Mouse (Mus musculus): Measurements from ENCODE around the gene Ddb2. TPM values are rescaled to one million over a fixed set of nuclear protein-coding genes. Genes with fewer than 3 reads are reported as not detected.

The Ddb2 gene
- polyA plus RNA-seq, 1 experiment: 2.0 TPM

DNA sequence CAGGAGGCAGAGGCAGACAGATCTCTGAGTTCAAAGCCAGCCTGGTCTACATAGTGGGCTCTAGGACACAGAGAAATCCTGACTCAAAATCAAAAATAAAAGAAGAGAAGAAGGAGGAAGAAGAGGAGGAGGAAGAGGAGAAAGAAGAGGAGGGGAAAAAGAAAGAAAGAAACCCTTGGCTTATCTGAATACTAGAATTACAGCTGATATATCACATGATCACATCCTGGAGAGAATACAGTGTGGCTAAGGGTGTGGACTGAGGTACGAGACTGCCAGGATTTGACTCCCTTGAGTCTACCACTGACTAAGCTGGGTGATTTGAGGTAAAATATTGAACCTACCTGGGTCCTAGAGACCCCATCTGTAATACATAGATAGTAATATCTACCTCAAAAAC is 50.6 kb downstream of the Ddb2 start:
- TF ChIP-seq TCF12 (IDR thresholded peaks at IDR 0.05; ENCODE audit: insufficient read depth, poor library complexity, severe bottlenecking): no peak
- TF ChIP-seq POLR2A (IDR thresholded peaks at IDR 0.05; ENCODE audit: insufficient read length, low read depth): no peak
- no peak for TF ChIP-seq USF1 (IDR thresholded peaks at IDR 0.05; ENCODE audit: low read depth)
- TF ChIP-seq TCF3 (IDR thresholded peaks at IDR 0.05; ENCODE audit: insufficient read length, low read depth): no peak
- no peak for TF ChIP-seq MYOG (IDR thresholded peaks at IDR 0.05; ENCODE audit: control insufficient read depth in 1 of 3, insufficient read depth in 1 of 3, insufficient read length in 2 of 3, low read depth in 2 of 3)
- TF ChIP-seq SRF (IDR thresholded peaks at IDR 0.05; ENCODE audit: control insufficient read depth, insufficient read length, low read depth): no peak
- Histone ChIP-seq H3K36me3 (ENCODE audit: control insufficient read depth, insufficient read depth) (no peaks in the 10 kb centered on the region), H3K27me3 (ENCODE audit: control insufficient read depth, insufficient read depth, insufficient read length) (no peaks in the 10 kb centered on the region), H3K4me3 (no peak overlapping the region), H3ac (ENCODE audit: control insufficient read depth, insufficient read length) (no peak overlapping the region), H3K79me2 (ENCODE audit: control insufficient read depth, insufficient read depth) (peaks cover 6% of the 10 kb centered on the region), H3K4me2 (ENCODE audit: low read depth) (no peak overlapping the region)

GRCm38 (mm10) chr2:91183711-91184405 is 52.9 kb downstream of the Ddb2 start, which contains the start of gene Madd:
Gene Madd, minus strand, starts transcription at chr2:91183837.
- no peaks in the 10 kb centered on the region for H3K27me3 ChIP-seq (ENCODE audit: control insufficient read depth, insufficient read depth, insufficient read length)
- TF ChIP-seq MAX (IDR thresholded peaks at IDR 0.05; ENCODE audit: low read depth) (no peak), MYOG (IDR thresholded peaks at IDR 0.05; ENCODE audit: control insufficient read depth in 1 of 3, insufficient read depth in 1 of 3, insufficient read length in 2 of 3, low read depth in 2 of 3) (no peak), TCF3 (IDR thresholded peaks at IDR 0.05; ENCODE audit: insufficient read length, low read depth) (no peak), TCF12 (IDR thresholded peaks at IDR 0.05; ENCODE audit: insufficient read depth, poor library complexity, severe bottlenecking) (no peak), SRF (IDR thresholded peaks at IDR 0.05; ENCODE audit: control insufficient read depth, insufficient read length, low read depth) (no peak), POLR2AphosphoS2 (IDR thresholded peaks at IDR 0.05; ENCODE audit: insufficient read length, low read depth) (no peak), POLR2A (IDR thresholded peaks at IDR 0.05; ENCODE audit: insufficient read length, low read depth) (no peak), REST (IDR thresholded peaks at IDR 0.05; ENCODE audit: insufficient read depth, insufficient read length) (no peak), MYOD1 (IDR thresholded peaks at IDR 0.05; ENCODE audit: control insufficient read depth in 1 of 3, insufficient read length in 2 of 3, low read depth in 2 of 3) (no peak), USF1 (IDR thresholded peaks at IDR 0.05; ENCODE audit: low read depth) (no peak)
- peaks cover 6% of the 10 kb centered on the region for H3K79me2 ChIP-seq (ENCODE audit: control insufficient read depth, insufficient read depth)
- no peaks in the 10 kb centered on the region for H3K36me3 ChIP-seq (ENCODE audit: control insufficient read depth, insufficient read depth)
- H3K4me3 ChIP-seq: peak within 1 kb of the TSS; percentile 42
- H3ac ChIP-seq (ENCODE audit: control insufficient read depth, insufficient read length): peak within 1 kb of the TSS; percentile 28
- H3K4me2 ChIP-seq (ENCODE audit: low read depth): peak within 1 kb of the TSS; percentile 95

- Histone ChIP-seq H3K36me3 (ENCODE audit: control insufficient read depth, insufficient read depth) (no peaks in the 10 kb centered on the region), H3K4me3 (peak overlapping the region; percentile 42), H3K27me3 (ENCODE audit: control insufficient read depth, insufficient read depth, insufficient read length) (no peaks in the 10 kb centered on the region), H3ac (ENCODE audit: control insufficient read depth, insufficient read length) (peak overlapping the region; percentile 28), H3K79me2 (ENCODE audit: control insufficient read depth, insufficient read depth) (peaks cover 6% of the 10 kb centered on the region), H3K4me2 (ENCODE audit: low read depth) (peak overlapping the region; percentile 95)
- TF ChIP-seq MAX (IDR thresholded peaks at IDR 0.05; ENCODE audit: low read depth): no peak
- no peak for TF ChIP-seq USF1 (IDR thresholded peaks at IDR 0.05; ENCODE audit: low read depth)
- TF ChIP-seq POLR2A (IDR thresholded peaks at IDR 0.05; ENCODE audit: insufficient read length, low read depth): no peak
- no peak for TF ChIP-seq E2F4 (IDR thresholded peaks at IDR 0.05; ENCODE audit: insufficient read depth)
- TF ChIP-seq MYOG (IDR thresholded peaks at IDR 0.05; ENCODE audit: control insufficient read depth in 1 of 3, insufficient read depth in 1 of 3, insufficient read length in 2 of 3, low read depth in 2 of 3): no peak
- no peak for TF ChIP-seq SRF (IDR thresholded peaks at IDR 0.05; ENCODE audit: control insufficient read depth, insufficient read length, low read depth)
- no peak for TF ChIP-seq TCF3 (IDR thresholded peaks at IDR 0.05; ENCODE audit: insufficient read length, low read depth)
- no peak for TF ChIP-seq CEBPB (IDR thresholded peaks at IDR 0.05; ENCODE audit: insufficient read depth, poor library complexity, severe bottlenecking)
- no peak for TF ChIP-seq REST (IDR thresholded peaks at IDR 0.05; ENCODE audit: insufficient read depth, insufficient read length)
- no peak for TF ChIP-seq POLR2AphosphoS2 (IDR thresholded peaks at IDR 0.05; ENCODE audit: insufficient read length, low read depth)
- no peak for TF ChIP-seq TCF12 (IDR thresholded peaks at IDR 0.05; ENCODE audit: insufficient read depth, poor library complexity, severe bottlenecking)
- TF ChIP-seq MYOD1 (IDR thresholded peaks at IDR 0.05; ENCODE audit: control insufficient read depth in 1 of 3, insufficient read length in 2 of 3, low read depth in 2 of 3): no peak
Observed at GRCm38 (mm10) chr2:91183148-91183513, 53.7 kb downstream of the Ddb2 start.

GRCm38 (mm10) chr2:91182405-91183147 is 54.2 kb downstream of the Ddb2 start:
- H3K4me2 ChIP-seq (ENCODE audit: low read depth): peak overlapping the region; percentile 95
- peaks cover 6% of the 10 kb centered on the region for H3K79me2 ChIP-seq (ENCODE audit: control insufficient read depth, insufficient read depth)
- H3ac ChIP-seq (ENCODE audit: control insufficient read depth, insufficient read length): peak overlapping the region; percentile 28
- no peaks in the 10 kb centered on the region for H3K36me3 ChIP-seq (ENCODE audit: control insufficient read depth, insufficient read depth)
- no peaks in the 10 kb centered on the region for H3K27me3 ChIP-seq (ENCODE audit: control insufficient read depth, insufficient read depth, insufficient read length)
- TF ChIP-seq REST (IDR thresholded peaks at IDR 0.05; ENCODE audit: insufficient read depth, insufficient read length) (peak; percentile 90), MYOG (IDR thresholded peaks at IDR 0.05; ENCODE audit: control insufficient read depth in 1 of 3, insufficient read depth in 1 of 3, insufficient read length in 2 of 3, low read depth in 2 of 3) (peak in 1 of 3 experiments; percentile 34), TCF12 (IDR thresholded peaks at IDR 0.05; ENCODE audit: insufficient read depth, poor library complexity, severe bottlenecking) (no peak)
- H3K4me3 ChIP-seq: peak overlapping the region; percentile 42
